Mouse (Mus musculus) kidney, embryonic 14.5 days (tissue): ENCODE measurements around the gene Iqcn. TPM values are rescaled to one million over a fixed set of nuclear protein-coding genes. Genes with fewer than 3 reads are reported as not detected.
A peak's percentile ranks its signal among the peaks of the same experiment; 100 is the strongest.

Experiments
- ATAC-seq: fragments of 200-750 bp; cut with Nextera tagmentation; 2 replicates; pipeline ENCODE4 v1.8.0; 2017; ENCODE audit warnings: moderate number of reproducible peaks, mild to moderate bottlenecking, moderate TSS enrichment, moderate library complexity; ENCODE audit not compliant: low FRiP score, low TSS enrichment
- H3K27ac ChIP-seq: fragments of 300-500 bp; sonication (generic); 2 replicates; pipeline ENCODE4 v1.5.1; 2014; ENCODE audit warnings: low read depth, mild to moderate bottlenecking, low read length, moderate library complexity, mixed read lengths
- H3K27me3 ChIP-seq: fragments of 300-500 bp; sonication (generic); 2 replicates; pipeline ENCODE4 v1.6.1; 2014; ENCODE audit warnings: mild to moderate bottlenecking, low read length; ENCODE audit not compliant: control insufficient read depth, insufficient read depth
- H3K36me3 ChIP-seq: fragments of 300-500 bp; sonication (generic); 2 replicates; pipeline ENCODE4 v1.6.1; 2014; ENCODE audit warnings: low read length, mixed read lengths; ENCODE audit not compliant: control insufficient read depth, insufficient read depth
- H3K4me1 ChIP-seq: fragments of 300-500 bp; sonication (generic); 2 replicates; pipeline ENCODE4 v1.6.1; 2014; ENCODE audit warnings: low read length, mixed read lengths; ENCODE audit not compliant: control insufficient read depth, insufficient read depth
- H3K4me2 ChIP-seq: fragments of 300-500 bp; sonication (generic); replicated peaks from 2 replicates; pipeline ENCODE4 v1.6.1; 2014; ENCODE audit warnings: low read depth, mild to moderate bottlenecking, low read length
- H3K4me3 ChIP-seq: fragments of 300-500 bp; sonication (generic); 2 replicates; pipeline ENCODE4 v1.5.1; 2014; ENCODE audit warnings: mild to moderate bottlenecking, low read length
- H3K9ac ChIP-seq: fragments of 300-500 bp; sonication (generic); 2 replicates; pipeline ENCODE4 v1.6.1; 2014; ENCODE audit warnings: low read depth, mild to moderate bottlenecking, low read length, moderate library complexity
- H3K9me3 ChIP-seq: fragments of 300-500 bp; sonication (generic); 2 replicates; pipeline ENCODE4 v1.6.1; 2016; ENCODE audit warnings: low read length; ENCODE audit not compliant: control insufficient read depth
- WGBS: fragments of 180-500 bp; shearing (Covaris S2); extraction: QIAGEN DNeasy Blood & Tissue Kit; methylation state at CpG from one replicate; pipeline ENCODE4 v1.1.7; 2014; 5-methylcytosine and 5-hydroxymethylcytosine counted together
- polyA plus RNA-seq: library from polyadenylated mRNA; unstranded; fragments of >200 nt; fragmentation: Nextera tagmentation; extraction: Ambion mirVana; gene quantifications from 2 replicates; pipeline ENCODE4 v1.2.1, GENCODE M21; 2014

The Iqcn gene
- polyA plus RNA-seq, 1 experiment from 2014 or later = 0.12 TPM

DNA sequence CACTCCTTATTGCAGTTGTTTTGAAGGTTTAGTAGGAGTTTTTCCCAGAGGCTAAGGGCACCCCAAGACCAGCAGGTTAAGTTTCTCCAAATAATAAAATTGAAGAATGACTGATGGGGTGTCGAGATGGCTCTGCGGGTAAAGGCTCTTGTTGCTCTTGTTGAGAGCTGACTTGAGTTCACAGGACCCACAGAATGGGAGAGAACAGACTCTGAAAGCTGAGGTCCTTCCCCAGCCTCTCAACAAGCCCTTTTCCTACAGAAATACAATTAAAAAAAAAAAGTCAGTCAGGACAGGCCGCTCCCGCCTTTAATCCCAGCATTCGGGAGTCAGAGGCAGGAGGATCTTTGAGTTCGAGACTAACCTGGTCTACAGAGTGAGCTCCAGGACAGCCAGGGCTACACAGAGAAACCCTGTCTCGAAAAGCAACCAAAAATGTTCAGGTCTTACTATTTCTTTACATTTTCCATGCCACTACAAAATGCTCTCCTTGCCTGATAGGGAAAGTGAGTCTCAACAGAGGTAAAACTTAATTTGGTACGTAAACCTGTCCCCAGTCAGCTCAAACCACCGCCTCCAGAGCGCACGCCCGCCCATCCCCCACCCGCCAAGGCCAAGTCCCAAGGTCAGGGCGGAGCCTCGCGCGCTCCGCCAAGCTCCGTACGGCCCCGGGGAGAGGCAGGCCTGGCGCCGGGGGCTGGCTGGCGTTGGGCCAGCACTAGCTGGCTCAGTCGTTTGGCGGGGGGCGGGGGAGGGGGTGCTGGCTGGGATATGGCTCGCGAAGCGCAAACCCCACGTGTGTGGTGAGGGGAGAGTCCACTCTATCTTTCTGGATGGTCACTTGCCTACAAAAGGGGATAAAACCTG, 7.0 kb upstream of the Iqcn start:
- WGBS = 4% methylated on average over 31 of the region's 31 CpGs
- H3K9ac ChIP-seq = peak overlapping the region; percentile 52
- peak overlapping the region; percentile 14; the same call in 1 of the 2 replicates for H3K4me3 ChIP-seq
- H3K36me3 ChIP-seq = peaks cover 2% of the 10 kb centered on the region; the same call in 1 of the 2 replicates
- H3K9me3 ChIP-seq = no peaks in the 10 kb centered on the region
- peak overlapping the region; percentile 92 for H3K27ac ChIP-seq
- ATAC-seq = 0 out of 2 replicates have a peak, but pooled peaks have one; percentile 2
- H3K27me3 ChIP-seq = no peaks in the 10 kb centered on the region
- peak overlapping the region; percentile 43 for H3K4me2 ChIP-seq
- peaks cover 56% of the 10 kb centered on the region for H3K4me1 ChIP-seq

DNA sequence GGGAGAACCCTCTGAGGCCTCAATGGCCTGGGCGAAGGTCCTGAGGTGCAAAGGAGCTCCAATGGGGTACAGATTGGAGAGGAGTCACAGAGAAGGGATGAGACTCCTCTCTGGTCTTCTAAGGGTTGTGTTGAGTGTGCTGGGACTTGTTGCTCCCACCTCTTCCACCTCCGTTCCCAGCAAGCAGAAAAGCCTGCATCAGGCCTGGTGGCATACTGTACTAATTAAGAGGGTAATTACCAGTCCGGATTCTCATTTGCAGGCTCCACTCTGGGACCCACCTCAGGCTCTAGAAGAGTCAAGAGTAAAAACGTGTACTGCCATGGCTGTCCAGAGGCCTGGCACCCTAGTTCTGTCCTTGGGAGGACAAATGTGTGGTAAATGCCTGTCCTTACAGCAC, 6.3 kb upstream of the Iqcn start:
- peak overlapping the region; percentile 92 for H3K27ac ChIP-seq
- H3K4me3 ChIP-seq = peak overlapping the region; percentile 14; the same call in 1 of the 2 replicates
- no peaks in the 10 kb centered on the region for H3K27me3 ChIP-seq
- peaks cover 56% of the 10 kb centered on the region for H3K4me1 ChIP-seq
- ATAC-seq = no peak
- H3K9ac ChIP-seq = peak overlapping the region; percentile 52; the same call in 1 of the 2 replicates
- no peaks in the 10 kb centered on the region for H3K9me3 ChIP-seq
- peak overlapping the region; percentile 43 for H3K4me2 ChIP-seq
- 39% methylated on average over 4 of the region's 4 CpGs for WGBS
- peaks cover 6% of the 10 kb centered on the region; the same call in 1 of the 2 replicates for H3K36me3 ChIP-seq

DNA sequence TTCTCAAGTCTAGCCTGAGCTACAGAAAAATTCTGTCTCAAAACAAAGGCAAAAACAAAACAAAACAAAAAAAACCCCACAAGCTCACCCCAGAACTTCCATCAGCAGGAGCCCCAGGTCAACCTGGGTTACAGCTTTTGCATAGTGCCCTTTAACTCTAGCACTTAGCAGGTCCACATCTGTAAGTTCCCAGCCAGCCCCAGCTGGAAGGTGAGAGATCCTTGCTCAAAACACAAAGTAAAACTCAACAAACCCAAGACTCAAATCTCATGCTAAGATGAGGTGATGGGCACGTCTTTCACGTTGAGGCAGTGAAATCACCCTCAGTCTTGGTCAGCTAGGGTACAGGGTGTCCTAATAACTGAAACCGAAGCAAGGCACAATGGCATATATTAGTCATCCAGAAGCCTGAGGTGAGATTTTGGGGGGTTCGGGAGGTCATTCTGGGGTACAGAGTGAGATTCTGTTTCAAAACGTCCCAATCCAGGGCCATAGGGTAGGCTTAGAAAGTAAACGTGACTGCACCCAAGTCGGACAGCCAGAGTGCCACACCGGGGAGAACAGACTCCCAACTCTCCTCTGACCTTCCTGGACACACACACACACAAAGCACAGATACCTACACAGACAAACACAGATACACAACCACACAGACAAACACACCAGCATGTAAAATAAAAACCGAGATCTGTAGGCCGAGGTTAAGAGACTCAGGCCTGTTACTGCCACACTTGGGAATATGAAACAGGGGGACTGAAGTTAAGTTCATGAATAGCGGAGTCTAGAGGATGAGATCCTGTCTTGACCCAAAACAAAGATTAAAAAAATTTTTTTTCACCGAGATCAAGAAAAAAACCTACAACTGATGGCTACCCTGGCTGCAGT, 5.6 kb upstream of the Iqcn start:
- Histone ChIP-seq H3K27me3 (no peaks in the 10 kb centered on the region), H3K27ac (peak overlapping the region; percentile 92), H3K4me1 (peaks cover 49% of the 10 kb centered on the region), H3K9ac (peak overlapping the region; percentile 100; the same call in 1 of the 2 replicates), H3K4me2 (peak overlapping the region; percentile 43), H3K36me3 (peaks cover 9% of the 10 kb centered on the region; the same call in 1 of the 2 replicates), H3K4me3 (peak overlapping the region; percentile 97; the same call in 1 of the 2 replicates), H3K9me3 (no peaks in the 10 kb centered on the region)
- WGBS = 69% methylated on average over 12 of the region's 12 CpGs
- ATAC-seq = no peak

DNA sequence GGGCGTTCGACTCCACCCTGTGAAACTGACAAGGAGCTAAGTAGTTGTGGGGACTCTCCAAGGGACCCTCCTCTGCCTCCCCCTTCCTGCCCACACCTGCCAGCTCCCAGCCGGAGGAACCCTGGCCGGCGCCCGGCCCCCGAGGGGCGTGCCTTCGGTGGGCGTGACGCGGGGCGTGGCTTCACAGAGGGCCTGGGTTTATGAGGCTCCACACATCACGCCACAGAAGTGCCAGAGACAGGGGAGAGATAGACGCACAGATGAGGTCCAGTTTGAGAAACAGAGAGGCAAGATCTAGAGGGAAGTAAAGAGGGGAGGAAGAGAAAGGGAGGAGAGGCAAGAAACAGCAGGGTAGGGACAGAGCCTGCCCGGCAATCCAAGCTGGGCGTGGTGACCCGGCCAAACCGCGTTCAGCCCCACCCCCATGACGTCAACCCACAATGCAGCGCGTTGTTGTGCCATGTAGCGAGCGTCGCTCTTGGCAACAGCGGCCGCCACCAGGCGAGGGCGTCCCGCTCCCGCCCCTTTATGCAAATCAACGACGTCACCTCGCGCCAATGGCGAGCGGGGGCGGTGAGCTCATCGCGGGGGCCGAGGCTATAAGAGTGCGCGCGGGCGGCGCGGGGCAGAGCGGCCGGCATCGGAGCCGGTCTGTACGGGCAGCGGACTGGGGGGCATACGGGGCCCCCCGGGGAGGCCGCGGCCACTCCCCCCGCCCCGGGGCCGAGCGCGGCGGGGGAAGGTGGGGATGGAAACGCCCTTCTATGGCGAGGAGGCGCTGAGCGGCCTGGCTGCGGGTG, 4.7 kb upstream of the Iqcn start, which contains the start of gene Jund:
Gene Jund (plus strand): TSS at position 640 of the 800 bp plus-strand sequence.
- H3K27me3 ChIP-seq = no peaks in the 10 kb centered on the region
- H3K4me3 ChIP-seq = peak within 1 kb of the TSS; percentile 97
- WGBS = under 1% methylated on average over 54 of the region's 69 CpGs
- H3K27ac ChIP-seq = peak within 1 kb of the TSS; percentile 99
- peaks cover 13% of the 10 kb centered on the region; the same call in 1 of the 2 replicates for H3K36me3 ChIP-seq
- H3K9me3 ChIP-seq = no peaks in the 10 kb centered on the region
- peak within 1 kb of the TSS; percentile 54 for H3K4me2 ChIP-seq
- ATAC-seq = peak; percentile 87
- H3K9ac ChIP-seq = peak within 1 kb of the TSS; percentile 100
- H3K4me1 ChIP-seq = peaks cover 46% of the 10 kb centered on the region

DNA sequence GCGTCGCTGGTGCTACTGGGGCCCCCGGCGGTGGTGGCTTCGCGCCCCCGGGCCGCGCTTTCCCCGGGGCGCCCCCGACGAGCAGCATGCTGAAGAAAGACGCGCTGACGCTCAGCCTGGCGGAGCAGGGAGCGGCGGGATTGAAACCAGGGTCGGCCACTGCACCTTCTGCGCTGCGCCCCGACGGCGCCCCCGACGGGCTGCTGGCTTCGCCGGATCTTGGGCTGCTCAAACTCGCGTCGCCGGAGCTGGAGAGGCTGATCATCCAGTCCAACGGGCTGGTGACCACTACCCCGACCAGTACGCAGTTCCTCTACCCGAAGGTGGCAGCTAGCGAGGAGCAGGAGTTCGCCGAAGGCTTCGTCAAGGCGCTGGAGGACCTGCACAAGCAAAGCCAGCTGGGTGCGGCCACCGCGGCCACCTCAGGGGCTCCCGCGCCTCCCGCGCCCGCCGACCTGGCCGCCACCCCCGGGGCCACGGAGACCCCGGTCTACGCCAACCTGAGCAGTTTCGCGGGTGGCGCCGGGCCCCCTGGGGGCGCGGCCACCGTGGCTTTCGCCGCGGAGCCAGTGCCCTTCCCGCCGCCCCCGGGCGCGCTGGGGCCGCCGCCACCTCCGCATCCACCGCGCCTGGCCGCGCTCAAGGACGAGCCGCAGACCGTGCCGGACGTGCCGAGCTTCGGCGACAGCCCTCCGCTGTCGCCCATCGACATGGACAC, 4.0 kb upstream of the Iqcn start:
- Histone ChIP-seq H3K4me2 (peak overlapping the region; percentile 54), H3K27me3 (no peaks in the 10 kb centered on the region), H3K27ac (peak overlapping the region; percentile 99), H3K4me3 (peak overlapping the region; percentile 97), H3K9me3 (no peaks in the 10 kb centered on the region), H3K36me3 (peaks cover 18% of the 10 kb centered on the region; the same call in 1 of the 2 replicates), H3K9ac (peak overlapping the region; percentile 100), H3K4me1 (peaks cover 43% of the 10 kb centered on the region)
- peak; percentile 5 for ATAC-seq
- WGBS = 1% methylated on average over 83 of the region's 89 CpGs

DNA sequence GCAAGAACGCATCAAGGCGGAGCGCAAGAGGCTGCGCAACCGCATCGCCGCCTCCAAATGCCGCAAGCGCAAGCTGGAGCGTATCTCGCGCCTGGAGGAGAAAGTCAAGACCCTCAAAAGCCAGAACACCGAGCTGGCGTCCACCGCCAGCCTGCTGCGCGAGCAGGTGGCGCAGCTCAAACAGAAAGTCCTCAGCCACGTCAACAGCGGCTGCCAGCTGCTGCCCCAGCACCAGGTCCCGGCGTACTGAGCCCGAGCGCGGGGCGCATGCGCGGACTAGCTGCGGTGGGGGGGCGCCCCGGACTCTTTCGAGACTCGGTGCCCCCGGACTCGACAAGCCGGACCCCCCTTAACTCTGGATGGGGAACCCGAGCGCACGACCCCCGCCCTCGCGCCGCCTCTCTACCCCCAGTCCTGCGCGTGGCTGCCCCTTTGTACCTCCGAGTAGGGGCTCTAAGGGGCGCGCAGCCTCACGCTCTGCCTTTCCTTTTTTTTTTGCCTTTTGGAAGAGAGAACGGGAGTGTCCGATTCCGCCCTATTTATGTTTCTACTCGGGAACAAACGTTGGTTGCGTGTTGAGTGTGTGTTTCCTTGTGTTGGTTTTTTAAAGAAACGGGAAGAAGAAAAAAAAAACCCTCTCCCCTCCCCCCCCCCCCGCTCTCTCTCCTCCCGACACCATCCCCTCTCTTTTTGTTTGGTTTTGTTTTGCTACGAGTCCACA, 3.3 kb upstream of the Iqcn start:
- peak overlapping the region; percentile 100 for H3K9ac ChIP-seq
- peak overlapping the region; percentile 97 for H3K4me3 ChIP-seq
- WGBS = 1% methylated on average over 56 of the region's 59 CpGs
- H3K27ac ChIP-seq = peak overlapping the region; percentile 99
- peaks cover 18% of the 10 kb centered on the region; the same call in 1 of the 2 replicates for H3K36me3 ChIP-seq
- no peaks in the 10 kb centered on the region for H3K27me3 ChIP-seq
- no peak for ATAC-seq
- no peaks in the 10 kb centered on the region for H3K9me3 ChIP-seq
- H3K4me1 ChIP-seq = peaks cover 41% of the 10 kb centered on the region
- peak overlapping the region; percentile 54 for H3K4me2 ChIP-seq

DNA sequence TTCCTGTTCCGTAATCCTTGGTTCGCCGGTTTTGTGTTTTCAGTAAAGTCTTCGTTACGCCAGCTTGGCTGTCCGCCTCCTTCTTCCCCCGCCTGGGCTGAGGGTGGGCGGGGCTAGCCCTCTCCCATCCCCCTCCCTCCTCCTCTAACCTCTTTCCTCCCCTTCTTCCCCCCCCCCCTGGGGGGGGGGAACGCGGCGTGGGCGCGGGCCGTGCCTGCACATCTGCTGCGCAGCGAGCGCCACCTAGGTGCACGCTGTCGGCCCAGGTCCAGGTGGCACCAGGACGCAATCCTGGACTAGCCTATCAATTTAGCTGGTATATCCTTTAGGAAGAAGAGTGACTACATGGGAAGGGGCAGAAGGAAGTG, 2.7 kb upstream of the Iqcn start:
- peaks cover 18% of the 10 kb centered on the region; the same call in 1 of the 2 replicates for H3K36me3 ChIP-seq
- H3K4me1 ChIP-seq = peaks cover 35% of the 10 kb centered on the region
- H3K4me3 ChIP-seq = peak overlapping the region; percentile 97
- H3K9ac ChIP-seq = peak overlapping the region; percentile 100
- WGBS = under 1% methylated on average over 19 of the region's 20 CpGs
- ATAC-seq = peak; percentile 14
- H3K27me3 ChIP-seq = no peaks in the 10 kb centered on the region
- H3K27ac ChIP-seq = peak overlapping the region; percentile 99; the same call in 1 of the 2 replicates
- H3K4me2 ChIP-seq = peak overlapping the region; percentile 54
- no peaks in the 10 kb centered on the region for H3K9me3 ChIP-seq
